Mouse (Mus musculus) G1E (cell line): ENCODE measurements around the gene Slc39a10. TPM values are rescaled to one million over a fixed set of nuclear protein-coding genes. Genes with fewer than 3 reads are reported as not detected.

Source experiments
- ATAC-seq: 2 replicates; pipeline ENCODE4 v1.8.0; 2016; ENCODE audit warnings: mild to moderate bottlenecking; ENCODE audit not compliant: insufficient number of reproducible peaks, poor library complexity, low FRiP score, severe bottlenecking; ENCODE audit errors: extremely low read depth
- DNase-seq: peaks from one replicate; pipeline ENCODE4 v3.0.0; 2012; ENCODE audit warnings: low spot score
- H3K27me3 ChIP-seq: 2 replicates; pipeline ENCODE4 v1.6.1; 2012; ENCODE audit warnings: mild to moderate bottlenecking, low read length, inconsistent platforms; ENCODE audit not compliant: insufficient read depth
- H3K36me3 ChIP-seq: replicated peaks from 2 replicates; pipeline ENCODE3; 2012; ENCODE audit warnings: mild to moderate bottlenecking, inconsistent platforms
- H3K4me1 ChIP-seq: 2 replicates; pipeline ENCODE4 v1.6.1; 2012; ENCODE audit warnings: low read depth, low read length, inconsistent platforms, mixed read lengths; ENCODE audit not compliant: insufficient read depth
- H3K4me3 ChIP-seq: 2 replicates; pipeline ENCODE4 v1.5.1; 2012; ENCODE audit warnings: low read depth, mild to moderate bottlenecking, inconsistent platforms, low read length, moderate library complexity, mixed read lengths
- H3K9me3 ChIP-seq: replicated peaks from 2 replicates; pipeline ENCODE4 v1.6.1; 2012; ENCODE audit warnings: inconsistent platforms
- CTCF ChIP-seq: IDR thresholded peaks from 2 replicates; pipeline ENCODE4 v1.5.1; 2012; ENCODE audit warnings: low read depth, low read length, inconsistent platforms, mixed read lengths
- GATA1 ChIP-seq: IDR thresholded peaks from 2 replicates; pipeline ENCODE4 v1.6.1; 2012; ENCODE audit warnings: borderline replicate concordance, low read length, inconsistent platforms, mixed read lengths
- GATA2 ChIP-seq: IDR thresholded peaks from 2 replicates; pipeline ENCODE4 v1.6.1; 2012; ENCODE audit warnings: low read depth, low read length, inconsistent platforms, borderline replicate concordance
- POLR2AphosphoS5 ChIP-seq: IDR thresholded peaks from 2 replicates; pipeline ENCODE4 v1.6.1; 2012; ENCODE audit warnings: low read depth, low read length, inconsistent platforms; ENCODE audit not compliant: insufficient replicate concordance
- TAL1 ChIP-seq: conservative IDR thresholded peaks from 2 replicates; pipeline ENCODE4 v1.6.1; 2012; ENCODE audit warnings: low read depth, low read length, inconsistent platforms, mixed read lengths
- polyA plus RNA-seq: library from polyadenylated mRNA; stranded (reverse); fragments of >175 nt; gene quantifications from 2 replicates; pipeline ENCODE4 v1.2.3, GENCODE M21; 2012
- total RNA-seq, 2 experiments: library from RNA; stranded (forward) in 1 of 2; stranded (reverse) in 1 of 2; fragments of 200-1000 nt in 1 of 2; fragments of >200 nt in 1 of 2; fragmentation: Nextera tagmentation in 1 of 2; gene quantifications; 2 replicates each; pipeline ENCODE4 v1.2.3; 2014 to 2017

Gene Slc39a10
- total and polyA plus RNA-seq, 3 experiments, result 2.8 to 84.7 (median 30.8) TPM

- DNase-seq (no peak), ATAC-seq (peak; percentile 61)
- Histone ChIP-seq H3K9me3 (no peaks in the 10 kb centered on the region), H3K4me3 (no peak overlapping the region), H3K27me3 (no peaks in the 10 kb centered on the region), H3K4me1 (peaks cover 3% of the 10 kb centered on the region; the same call in 1 of the 2 replicates), H3K36me3 (no peaks in the 10 kb centered on the region)
- no peak for TF ChIP-seq GATA2
These were observed 1.7 kb upstream of the Slc39a10 start for GRCm38 (mm10) chr1:46894281-46894842.

- no peaks in the 10 kb centered on the region for H3K9me3 ChIP-seq
- ATAC-seq, result no peak
These were observed 3.9 kb downstream of the Slc39a10 start for GRCm38 (mm10) chr1:46888726-46889125.

GRCm38 (mm10) chr1:46888324-46888723, 4.3 kb downstream of the Slc39a10 start:
- ATAC-seq, result no peak
- H3K4me1 ChIP-seq, result no peaks in the 10 kb centered on the region
- H3K36me3 ChIP-seq, result no peaks in the 10 kb centered on the region
- TF ChIP-seq TAL1 (no peak), POLR2AphosphoS5 (no peak), GATA1 (no peak), CTCF (no peak), GATA2 (no peak)
- no peaks in the 10 kb centered on the region for H3K9me3 ChIP-seq
- H3K27me3 ChIP-seq, result peaks cover 16% of the 10 kb centered on the region
- DNase-seq, result no peak
- no peak overlapping the region for H3K4me3 ChIP-seq

More at GRCm38 (mm10) chr1:46888726-46889125, 3.9 kb downstream of the Slc39a10 start:
- no peak for DNase-seq
- Histone ChIP-seq H3K36me3 (no peaks in the 10 kb centered on the region), H3K4me1 (no peaks in the 10 kb centered on the region), H3K27me3 (peaks cover 16% of the 10 kb centered on the region), H3K4me3 (no peak overlapping the region)
- TF ChIP-seq CTCF, result no peak
- no peak for TF ChIP-seq POLR2AphosphoS5
- no peak for TF ChIP-seq GATA2
- TF ChIP-seq GATA1, result no peak
- no peak for TF ChIP-seq TAL1

GRCm38 (mm10) chr1:46887908-46888307, 4.7 kb downstream of the Slc39a10 start:
- no peaks in the 10 kb centered on the region for H3K4me1 ChIP-seq
- no peak for TF ChIP-seq GATA1
- TF ChIP-seq GATA2, result no peak
- no peak for TF ChIP-seq POLR2AphosphoS5
- TF ChIP-seq CTCF, result no peak
- no peak for TF ChIP-seq TAL1
- H3K4me3 ChIP-seq, result no peak overlapping the region
- H3K27me3 ChIP-seq, result peaks cover 16% of the 10 kb centered on the region
- H3K9me3 ChIP-seq, result no peaks in the 10 kb centered on the region
- DNase-seq, result no peak
- ATAC-seq, result no peak
- no peaks in the 10 kb centered on the region for H3K36me3 ChIP-seq

GRCm38 (mm10) chr1:46886091-46886490, 6.6 kb downstream of the Slc39a10 start:
- H3K27me3 ChIP-seq, result peaks cover 16% of the 10 kb centered on the region

GRCm38 (mm10) chr1:46885231-46885630, 7.4 kb downstream of the Slc39a10 start:
- Histone ChIP-seq H3K4me3 (no peak overlapping the region), H3K36me3 (no peaks in the 10 kb centered on the region), H3K4me1 (no peaks in the 10 kb centered on the region), H3K9me3 (no peaks in the 10 kb centered on the region), H3K27me3 (peaks cover 16% of the 10 kb centered on the region)
- DNase-seq (no peak), ATAC-seq (no peak)
- TF ChIP-seq POLR2AphosphoS5, result no peak
- no peak for TF ChIP-seq GATA2
- no peak for TF ChIP-seq CTCF
- TF ChIP-seq TAL1, result no peak
- TF ChIP-seq GATA1, result no peak

More at GRCm38 (mm10) chr1:46886091-46886490, 6.6 kb downstream of the Slc39a10 start:
- ATAC-seq, result no peak
- TF ChIP-seq TAL1 (no peak), GATA2 (no peak), CTCF (no peak), POLR2AphosphoS5 (no peak), GATA1 (no peak)
- no peak for DNase-seq
- H3K4me1 ChIP-seq, result no peaks in the 10 kb centered on the region
- no peaks in the 10 kb centered on the region for H3K9me3 ChIP-seq
- H3K4me3 ChIP-seq, result no peak overlapping the region
- H3K36me3 ChIP-seq, result no peaks in the 10 kb centered on the region

- H3K27me3 ChIP-seq, result no peaks in the 10 kb centered on the region; the same call in 1 of the 2 replicates
- no peak overlapping the region for H3K4me3 ChIP-seq
- no peak for ATAC-seq
- H3K4me1 ChIP-seq, result no peaks in the 10 kb centered on the region
- TF ChIP-seq POLR2AphosphoS5, result no peak
- no peak for TF ChIP-seq CTCF
- TF ChIP-seq GATA1, result no peak
- no peak for TF ChIP-seq TAL1
- no peak for TF ChIP-seq GATA2
- DNase-seq, result no peak
- H3K36me3 ChIP-seq, result no peaks in the 10 kb centered on the region
- H3K9me3 ChIP-seq, result no peaks in the 10 kb centered on the region
These were observed 12.7 kb downstream of the Slc39a10 start for GRCm38 (mm10) chr1:46879951-46880350.
